Mouse (Mus musculus): Measurements from ENCODE around the gene Tmem72.

Gene Tmem72

DNA sequence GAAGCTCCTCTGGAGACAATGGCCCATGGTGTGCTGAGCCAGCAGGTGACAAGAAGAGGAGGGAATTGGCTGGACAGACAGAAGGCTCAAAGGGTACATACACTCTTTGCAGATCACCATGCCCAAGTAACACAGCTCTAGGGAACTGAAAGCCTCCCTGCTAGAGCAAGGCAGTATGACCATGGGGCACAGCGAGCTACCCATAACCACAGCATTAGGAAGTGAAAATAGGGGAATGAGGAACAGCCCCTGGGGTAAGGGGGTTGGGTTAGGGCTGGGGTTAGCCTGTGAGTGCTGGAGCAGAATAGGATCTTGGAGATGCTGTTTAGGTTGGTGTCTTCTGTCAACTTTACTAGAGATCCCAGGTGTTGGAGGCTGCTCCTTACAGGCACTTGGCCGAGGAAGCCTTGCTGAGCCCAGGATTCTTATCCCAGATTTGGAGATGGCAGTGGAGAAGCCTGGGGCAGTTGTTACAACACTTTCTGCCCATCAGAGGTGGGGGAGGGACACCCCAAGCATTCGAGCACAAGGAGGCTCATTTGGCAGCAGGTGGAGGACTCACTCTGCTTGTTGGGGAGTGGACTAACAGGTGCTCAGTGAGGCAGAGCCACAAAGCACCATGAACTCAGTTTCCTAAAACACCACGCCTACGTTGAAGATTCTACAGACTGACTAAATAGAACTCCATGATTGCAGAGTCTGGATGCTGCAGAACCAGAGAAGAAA lies 37.0 kb downstream of the Tmem72 start:
- no peak for DNase-seq (ENCODE audit: low read depth, low spot score)

DNA sequence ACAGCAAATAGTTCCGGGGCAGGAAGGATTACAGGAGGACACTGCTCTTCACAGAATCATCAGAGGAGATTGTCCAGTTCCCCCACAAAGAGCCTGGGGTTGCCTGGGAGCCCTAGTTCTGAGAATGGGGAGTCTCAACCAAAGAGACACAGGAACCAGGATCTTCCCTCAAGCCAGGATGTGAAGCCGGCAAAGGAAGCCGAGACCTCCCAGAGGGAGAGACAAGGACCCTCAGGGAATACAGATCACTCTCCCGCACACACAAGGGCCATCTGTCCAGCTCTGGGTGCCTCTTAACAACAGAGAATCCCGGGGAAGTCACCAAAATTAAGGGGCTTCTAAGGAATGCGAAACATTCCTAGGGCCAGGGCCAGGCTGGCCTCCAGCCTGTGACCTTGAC lies 39.4 kb downstream of the Tmem72 start:
- no peak for DNase-seq (ENCODE audit: low read depth, low spot score)

DNA sequence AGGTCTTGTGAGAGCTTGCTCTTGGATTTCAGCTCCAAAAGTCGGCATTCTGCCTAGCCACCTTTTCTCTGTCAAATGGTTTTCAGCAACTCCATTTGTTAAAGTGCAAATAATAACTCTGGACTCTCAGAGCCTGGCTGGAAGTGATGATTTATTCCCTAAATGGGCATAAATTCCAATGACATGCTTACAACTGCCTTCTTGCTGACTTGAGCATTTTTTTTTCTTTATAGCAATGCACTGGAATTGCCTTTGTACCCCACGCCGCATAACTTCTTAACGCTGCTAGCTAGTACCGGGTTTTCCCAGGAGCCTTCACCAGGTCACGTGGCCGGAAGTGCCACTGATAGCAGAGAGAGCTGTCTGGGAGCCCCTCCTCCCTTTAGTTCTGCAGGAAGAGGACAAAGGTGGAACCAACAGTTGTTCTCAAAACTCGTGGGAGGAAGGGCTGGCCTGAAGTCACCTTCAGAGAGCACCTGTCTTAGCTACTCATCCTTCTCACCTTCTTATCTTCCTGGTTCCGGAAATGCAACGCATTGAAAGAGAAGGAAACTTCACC lies 40.3 kb downstream of the Tmem72 start:
- no peak for DNase-seq (ENCODE audit: low read depth, low spot score)

DNA sequence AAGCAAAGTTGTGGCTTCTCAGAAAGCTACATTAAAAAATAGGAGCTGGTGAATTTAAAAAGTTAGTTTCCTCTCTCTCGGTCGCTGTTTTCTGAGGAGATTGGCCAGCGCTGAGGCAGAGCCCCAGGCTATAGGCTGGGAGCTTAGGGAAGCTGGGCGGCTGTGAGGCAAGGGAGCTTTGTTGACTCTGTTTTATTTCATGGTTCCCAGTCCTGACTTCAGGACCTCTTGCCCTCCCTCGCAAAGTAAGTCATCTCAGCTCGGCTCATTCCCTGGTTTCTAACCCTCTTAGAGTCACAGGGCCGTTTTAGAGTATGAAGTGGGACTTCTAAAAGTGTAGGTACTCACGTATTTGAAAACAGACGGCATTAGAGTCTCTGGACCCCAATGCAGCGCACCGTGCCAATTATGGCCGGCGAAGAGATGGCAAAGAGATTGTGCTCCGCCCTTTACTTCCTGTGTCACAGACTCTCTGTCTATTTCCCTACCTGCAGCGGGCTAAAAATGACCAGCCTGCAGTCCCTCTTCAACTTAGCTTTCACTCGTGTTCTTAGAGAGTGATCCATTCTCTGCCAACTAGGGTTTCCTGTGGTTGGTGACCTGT lies 42.3 kb downstream of the Tmem72 start:
- no peak for DNase-seq (ENCODE audit: low read depth, low spot score)

DNA sequence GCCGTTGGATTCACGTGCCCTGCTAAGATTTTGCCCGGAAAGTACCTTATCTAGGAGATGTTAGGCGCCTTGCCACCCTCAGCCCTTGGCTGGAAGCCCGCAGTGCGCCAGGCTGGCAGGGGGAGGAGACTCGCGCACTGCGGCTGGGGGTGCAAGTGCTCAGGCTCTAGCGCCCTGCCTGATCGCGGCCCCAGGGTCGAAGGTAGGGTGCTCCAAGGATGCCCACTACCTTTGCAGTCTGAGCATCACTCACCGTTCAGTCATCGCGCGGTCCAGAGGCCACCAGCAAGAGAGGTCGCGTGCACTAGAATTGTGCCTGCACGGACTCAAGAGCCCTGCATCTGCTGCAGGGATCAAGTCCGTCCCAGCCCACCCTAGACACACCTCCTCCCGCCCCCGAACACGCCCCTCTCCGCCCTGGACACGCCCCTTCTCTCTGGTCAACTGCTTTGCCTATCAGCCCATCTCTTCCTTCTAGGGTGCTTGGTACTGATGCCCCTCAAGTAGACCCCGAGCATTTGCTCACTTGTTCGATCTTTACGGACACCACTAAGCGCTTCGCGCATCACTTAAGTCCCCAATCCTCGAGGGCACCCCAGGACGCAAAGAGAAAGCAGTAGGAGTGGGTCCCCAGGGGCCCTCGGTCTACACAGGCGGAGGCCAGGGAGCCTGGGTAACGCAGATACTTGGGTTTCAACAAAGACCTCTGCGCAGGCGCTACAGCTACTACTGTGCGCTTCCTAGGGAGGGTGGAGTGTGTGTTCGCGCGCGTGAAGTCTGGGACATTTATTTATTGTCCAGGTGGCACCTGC lies 43.0 kb downstream of the Tmem72 start, which contains the start of gene Rassf4:
TSS of gene Rassf4 (minus strand) at position 482 of the 812 bp plus-strand sequence.
- DNase-seq (ENCODE audit: low read depth, low spot score): no peak

DNA sequence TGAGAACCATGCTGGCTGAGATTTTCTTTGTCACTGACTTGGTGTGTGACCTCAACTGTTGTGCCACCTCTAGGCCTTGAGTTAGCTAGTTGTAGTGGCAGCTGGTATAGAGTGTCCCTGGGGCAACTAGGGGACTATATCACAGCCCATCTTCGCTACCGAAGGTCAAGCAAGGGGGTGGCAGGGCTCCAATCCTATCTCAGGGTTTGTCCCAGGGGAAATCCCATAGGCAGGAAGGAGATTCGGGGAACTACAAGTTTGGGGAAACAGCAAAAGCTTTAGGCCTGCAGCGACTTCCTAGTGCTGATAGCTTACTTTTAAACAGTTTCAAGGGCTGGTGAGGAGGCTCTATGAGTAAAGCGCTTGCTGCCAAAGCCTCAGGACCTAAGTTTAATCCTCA lies 44.4 kb downstream of the Tmem72 start:
- DNase-seq (ENCODE audit: low read depth, low spot score): no peak

DNA sequence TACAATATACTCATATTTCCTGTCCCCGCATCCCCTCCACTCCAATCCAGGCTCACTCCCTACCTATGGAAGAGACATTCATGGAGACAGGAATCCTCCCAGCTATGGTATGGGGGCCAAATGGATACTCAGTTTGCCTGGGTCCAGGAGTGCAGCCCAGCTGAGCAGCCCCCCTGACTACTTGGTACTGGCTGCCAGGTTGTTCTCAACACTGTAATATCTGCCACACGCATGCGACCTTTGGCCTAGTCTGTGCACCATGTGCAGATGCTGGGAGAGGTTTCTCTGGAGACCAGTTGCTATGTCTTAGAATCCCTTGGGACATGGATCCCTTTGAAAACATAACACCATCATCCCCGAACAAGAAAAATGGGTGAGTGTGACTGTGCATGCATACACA lies 44.9 kb downstream of the Tmem72 start:
- no peak for DNase-seq (ENCODE audit: low read depth, low spot score)

DNA sequence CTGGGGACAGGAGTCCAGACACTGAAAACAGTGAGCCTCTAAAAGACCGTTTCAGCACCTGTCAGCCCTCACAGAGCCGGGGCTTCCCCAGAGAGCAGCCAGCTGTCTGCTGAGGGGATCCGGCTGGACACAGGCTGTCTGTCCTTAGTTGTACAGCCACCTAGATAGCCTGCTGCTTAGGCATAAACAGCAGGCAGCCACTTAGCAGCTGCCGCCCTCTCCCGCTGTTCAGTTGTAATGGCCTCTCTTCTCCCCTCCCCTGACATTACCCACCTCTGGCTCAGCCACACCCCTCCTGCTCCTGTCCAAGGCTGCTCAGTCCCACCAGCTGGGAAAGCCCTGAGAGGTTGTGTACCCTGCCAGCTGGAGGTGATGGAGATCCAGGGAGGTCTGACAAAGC lies 45.7 kb downstream of the Tmem72 start:
- DNase-seq (ENCODE audit: low read depth, low spot score): no peak

DNA sequence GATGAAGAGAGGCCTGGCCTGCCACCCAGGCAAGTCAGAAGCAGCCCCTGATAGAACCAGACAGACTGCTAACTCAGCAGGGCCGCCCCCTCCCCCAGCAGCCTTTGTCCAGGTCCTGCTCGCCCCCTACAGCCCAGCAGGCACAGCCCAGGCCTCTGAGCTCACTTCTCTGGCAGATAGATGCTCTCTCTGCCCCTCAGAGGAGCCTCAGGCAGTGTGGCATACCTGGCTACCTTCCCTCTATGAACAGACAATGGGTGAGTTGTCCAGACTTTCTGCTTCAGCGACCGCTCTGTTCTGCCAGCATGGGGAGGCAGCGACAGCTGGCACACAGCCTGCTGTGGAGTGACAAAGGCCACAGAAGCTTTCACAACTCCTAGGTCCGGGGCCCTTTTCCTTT lies 46.6 kb downstream of the Tmem72 start:
- DNase-seq (ENCODE audit: low read depth, low spot score): no peak

DNA sequence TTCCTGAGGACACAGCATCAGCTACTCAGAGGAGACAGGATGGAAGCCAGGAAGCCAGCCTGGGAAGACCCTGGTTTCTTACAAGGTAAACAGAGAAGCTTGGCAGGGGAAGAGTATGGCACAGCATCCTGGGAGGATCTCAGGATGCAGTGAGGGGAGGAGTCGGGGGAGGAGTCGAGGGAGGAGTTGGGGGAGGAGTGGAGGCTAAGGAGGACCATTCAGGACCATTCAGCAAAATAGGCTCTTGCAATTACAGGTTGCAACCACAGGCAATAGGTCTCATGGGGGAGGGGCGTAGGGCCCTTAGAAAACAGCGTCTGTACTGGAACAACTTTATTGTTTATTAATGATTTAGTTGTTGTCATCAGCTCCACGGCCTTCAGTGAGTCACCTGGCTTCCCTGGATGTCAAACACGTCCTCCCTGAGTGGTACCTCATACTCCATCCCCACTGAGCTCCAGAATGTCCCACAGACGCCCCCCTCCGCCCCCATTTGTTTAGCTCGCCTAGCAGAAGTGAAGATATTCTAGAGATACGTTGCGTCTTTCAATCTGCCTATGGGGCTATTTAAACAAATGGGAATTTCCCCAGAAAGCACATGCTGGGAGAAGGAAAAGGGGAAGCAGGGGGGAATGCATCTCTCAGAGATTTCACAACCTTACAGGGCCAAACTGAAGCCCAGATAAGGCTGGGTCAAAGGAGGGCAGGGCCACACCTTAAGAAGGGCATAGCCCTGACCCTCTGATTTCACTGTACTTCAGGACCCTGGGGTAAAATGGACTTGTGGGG lies 47.8 kb downstream of the Tmem72 start:
- DNase-seq (ENCODE audit: low read depth, low spot score): no peak

DNA sequence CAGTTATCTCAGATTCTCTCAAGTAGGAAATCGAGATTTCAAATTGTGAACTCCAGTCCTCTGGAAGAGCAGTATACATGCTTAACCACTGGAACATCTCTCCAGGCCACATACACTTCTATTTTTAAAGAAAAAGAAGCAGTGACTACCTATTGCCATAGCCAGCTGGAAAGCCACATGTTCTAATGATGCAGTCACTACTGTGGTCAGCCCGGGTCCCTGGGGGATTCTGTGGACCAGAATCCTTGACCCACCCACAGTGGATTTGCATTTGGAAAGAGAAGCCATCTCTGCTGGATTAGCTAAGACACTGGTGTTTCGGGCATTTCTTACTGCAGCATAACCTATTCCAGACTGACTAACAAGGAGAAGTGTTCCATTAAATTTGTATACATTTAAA lies 49.3 kb downstream of the Tmem72 start:
- DNase-seq (ENCODE audit: low read depth, low spot score): no peak

DNA sequence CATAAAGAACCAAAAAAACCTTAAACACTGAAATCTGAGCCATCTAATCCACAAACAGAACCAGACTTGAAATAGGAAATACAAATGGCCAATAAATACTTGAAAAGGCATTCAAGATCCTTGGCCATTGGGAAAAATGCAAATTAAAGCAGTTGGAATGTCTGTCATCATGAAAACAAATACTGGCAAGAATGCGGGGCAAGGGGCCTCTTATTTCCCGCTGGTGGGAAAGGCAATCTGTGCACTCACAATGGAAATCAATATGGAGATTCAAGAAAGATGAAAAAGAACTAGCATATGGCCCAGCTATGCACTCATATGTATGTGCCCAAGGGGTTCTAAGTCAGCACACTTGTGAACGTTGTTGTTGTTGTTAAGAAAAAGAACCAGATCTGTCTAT lies 49.8 kb downstream of the Tmem72 start:
- DNase-seq (ENCODE audit: low read depth, low spot score): no peak

DNA sequence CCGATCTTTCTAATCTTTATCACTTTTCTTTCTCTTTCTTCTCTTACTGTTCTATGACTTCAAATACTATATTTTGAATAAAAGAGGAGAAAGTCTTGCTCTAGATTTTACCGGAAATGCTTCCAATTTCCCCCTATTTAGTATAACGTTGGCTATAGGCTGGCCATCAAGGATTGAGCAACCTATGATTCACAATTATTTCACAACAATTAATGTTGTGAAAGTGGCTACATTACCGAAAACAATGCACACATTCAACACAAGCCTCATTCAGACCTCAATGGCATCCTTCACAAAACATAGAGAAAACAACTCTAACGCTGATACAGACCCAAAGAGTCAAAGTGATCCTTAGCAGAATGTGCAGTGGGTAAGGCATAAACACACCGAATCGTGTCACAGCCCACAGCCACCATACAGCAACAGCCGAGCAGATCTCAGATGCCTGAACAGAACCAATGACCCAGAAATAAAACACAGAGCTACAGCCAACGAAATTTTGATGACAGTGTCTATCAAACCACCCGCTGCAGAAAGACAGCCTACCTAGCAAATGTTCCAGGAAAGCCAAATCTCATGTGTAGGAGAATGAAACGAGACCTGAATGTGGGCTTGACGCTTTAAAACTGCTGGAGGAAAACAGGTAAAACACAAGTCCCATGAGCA lies 50.5 kb downstream of the Tmem72 start:
- no peak for DNase-seq (ENCODE audit: low read depth, low spot score)

DNA sequence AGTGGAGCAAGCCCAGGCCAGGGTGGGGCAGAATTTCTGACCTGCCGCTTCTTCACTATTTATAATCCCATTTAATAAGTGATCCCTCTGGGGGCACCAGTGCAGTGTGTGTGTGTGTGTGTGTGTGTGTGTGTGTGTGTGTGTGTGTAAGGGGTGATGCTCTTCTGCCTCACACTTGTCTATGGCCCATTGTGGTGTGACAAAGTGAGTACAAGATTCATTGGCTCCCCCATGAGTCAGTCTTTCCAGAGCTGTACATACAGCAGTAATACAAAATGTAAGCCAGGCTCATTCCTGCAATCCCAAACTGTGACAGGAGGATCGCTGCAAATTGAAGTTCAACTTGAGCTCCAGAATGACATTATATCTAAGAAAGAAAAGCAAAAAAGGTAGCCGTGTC lies 51.9 kb downstream of the Tmem72 start:
- DNase-seq (ENCODE audit: low read depth, low spot score): no peak

DNA sequence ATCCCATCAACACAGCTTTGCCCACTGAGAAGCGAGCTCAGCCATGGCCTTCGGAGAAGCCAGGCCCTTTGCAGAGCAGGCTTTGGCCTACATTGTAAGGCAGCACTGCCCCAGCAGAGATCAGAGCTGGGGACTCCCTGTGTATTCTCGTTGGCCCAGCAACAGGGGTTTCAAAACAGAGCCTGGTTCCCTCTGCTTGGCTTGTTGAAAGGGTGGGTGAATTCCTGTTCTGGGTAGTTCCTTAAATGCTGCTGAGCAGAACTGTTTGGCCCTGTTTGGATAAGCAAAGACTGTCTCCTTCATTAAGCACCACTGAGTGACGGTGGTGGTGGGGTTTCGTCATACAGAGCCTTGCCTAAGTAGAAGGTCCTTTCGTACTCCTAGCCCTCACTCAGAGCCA lies 52.7 kb downstream of the Tmem72 start:
- no peak for DNase-seq (ENCODE audit: low read depth, low spot score)

DNA sequence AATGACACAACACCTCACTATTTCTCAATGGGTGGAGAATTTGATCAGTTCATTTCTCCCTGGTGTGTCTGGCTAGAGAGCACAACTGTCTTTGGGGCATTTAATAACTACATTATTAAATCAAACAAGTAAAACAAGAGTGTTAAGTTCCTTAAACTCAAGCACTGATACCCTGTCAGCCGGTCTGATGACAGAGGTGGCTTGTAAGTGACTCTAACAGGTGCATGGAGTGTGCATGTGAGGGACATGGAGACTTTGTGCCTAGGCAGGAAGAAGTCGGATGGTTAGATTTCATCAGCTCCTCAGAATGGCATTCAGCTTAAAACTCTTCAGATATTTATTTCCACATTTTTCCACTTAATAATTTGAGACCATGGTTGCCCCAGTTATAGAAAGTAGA lies 53.3 kb downstream of the Tmem72 start:
- DNase-seq (ENCODE audit: low read depth, low spot score): no peak

DNA sequence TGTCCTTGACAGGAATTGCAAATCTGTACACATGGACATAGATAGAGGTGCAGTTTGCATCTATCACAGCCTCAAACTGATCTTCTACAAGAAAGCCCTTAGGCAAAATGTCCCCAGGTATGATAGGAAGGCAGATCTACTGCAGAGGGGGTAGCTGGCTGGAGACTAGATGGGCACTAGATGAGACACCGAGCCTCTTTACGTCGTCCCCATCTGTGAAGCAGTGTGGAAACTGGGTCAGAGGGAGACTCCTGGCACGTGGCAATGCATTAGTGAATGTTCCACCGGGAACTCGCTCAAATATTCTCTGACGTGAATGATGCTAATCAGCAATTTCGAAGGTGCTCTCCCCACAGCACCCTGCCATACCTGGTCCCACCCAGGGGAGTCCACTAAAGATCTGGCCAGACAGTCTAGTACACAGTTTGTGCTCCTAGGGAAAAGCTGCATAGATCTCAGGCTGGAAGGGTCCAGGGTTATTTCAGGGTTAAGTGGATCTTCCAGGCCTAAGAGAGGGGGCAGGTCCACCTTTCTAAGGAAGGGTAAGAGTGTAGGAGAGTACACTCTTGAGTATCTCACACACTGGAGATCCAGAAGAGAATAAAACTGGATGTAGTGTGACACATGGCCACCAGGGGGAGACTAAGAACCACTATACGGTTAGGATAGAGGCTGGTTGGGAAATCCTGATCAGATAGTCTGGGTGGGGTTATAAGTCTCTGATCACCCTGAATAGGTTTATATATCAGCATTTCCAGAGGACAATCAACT lies 62.8 kb downstream of the Tmem72 start:
- no peak for DNase-seq (ENCODE audit: low read depth, low spot score)

DNA sequence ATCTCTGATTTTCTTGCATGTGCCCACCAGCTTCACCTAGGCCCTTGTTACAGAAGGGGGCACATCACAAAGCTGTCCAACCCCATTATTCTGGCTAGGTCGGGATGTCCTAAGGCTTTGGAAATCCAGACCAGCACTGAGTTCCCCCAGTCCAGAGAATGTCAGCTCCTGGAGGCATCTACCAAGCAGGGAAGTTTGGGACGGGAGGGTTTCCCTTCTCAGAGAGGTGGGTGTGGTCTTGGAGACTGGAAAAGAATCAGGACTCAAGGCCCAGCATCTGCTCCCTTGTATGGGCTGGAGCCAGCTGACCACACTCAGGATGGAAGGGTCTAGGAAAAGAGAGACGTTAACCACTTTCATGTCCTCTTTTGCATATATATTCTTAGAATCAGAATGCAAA lies 63.5 kb downstream of the Tmem72 start:
- no peak for DNase-seq (ENCODE audit: low read depth, low spot score)

DNA sequence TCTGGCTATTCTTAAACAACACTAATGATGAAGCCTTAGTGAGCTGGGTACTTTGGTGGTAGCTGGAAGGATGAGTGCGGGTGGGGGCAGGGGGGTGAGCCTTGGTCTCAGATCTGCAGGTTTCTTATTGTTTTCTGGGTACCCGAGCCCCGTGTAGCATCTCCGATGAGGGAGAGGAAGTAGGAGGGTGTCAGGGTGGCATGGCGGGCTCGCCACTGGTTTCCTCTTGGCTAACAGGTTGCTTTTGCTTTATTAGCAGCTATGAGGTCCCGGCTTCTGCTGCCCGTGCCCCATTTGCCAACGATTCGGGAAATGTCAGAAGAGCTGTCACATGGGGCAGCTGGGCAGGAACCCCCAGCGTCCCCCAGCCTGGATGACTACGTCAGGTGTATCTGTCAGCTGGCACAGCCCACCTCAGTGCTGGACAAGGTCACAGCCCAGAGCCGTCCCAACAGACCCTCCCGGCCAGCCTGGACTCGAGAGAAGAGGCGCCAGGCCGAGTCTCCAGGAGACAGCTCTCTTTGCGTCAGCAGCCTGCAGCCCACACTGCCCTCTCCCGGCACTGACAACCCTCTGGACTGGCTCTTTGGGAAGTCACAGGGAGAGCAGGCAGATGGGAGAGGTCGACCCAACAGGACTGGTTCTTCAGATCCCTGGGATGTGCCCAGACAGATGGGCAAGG lies 65.1 kb downstream of the Tmem72 start:
- no peak for DNase-seq (ENCODE audit: low read depth, low spot score)

DNA sequence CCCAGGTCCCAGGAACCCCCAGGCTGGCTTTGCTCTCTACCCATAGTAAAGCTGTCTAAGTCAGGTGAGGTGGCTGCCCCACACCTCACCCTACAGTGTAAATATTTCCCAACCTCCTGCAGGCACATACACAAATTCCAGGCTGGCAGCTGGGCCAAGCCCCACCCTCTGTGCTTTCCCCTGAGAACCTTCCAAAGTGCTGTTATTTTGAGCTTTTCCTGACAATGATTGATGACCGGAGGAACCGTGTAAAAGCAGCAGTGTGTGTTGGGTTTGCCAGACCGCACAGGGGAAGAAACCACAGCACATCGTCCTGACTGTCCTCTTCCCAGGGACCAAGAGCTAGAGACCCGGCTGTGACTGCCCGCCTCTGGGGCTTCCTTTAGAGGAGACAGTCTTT lies 66.3 kb downstream of the Tmem72 start, which contains the start of gene Depp1:
TSS of gene Depp1 (plus strand) at position 204 of the 400 bp plus-strand sequence.
- no peak for DNase-seq (ENCODE audit: low read depth, low spot score)
